Mouse (Mus musculus) testis, adult 2 months (tissue): Measurements from ENCODE around the gene Astn2.

Source experiments
- CTCF ChIP-seq: fragments of 200-500 bp; IDR thresholded peaks from 2 replicates; pipeline ENCODE4 v1.5.1; 2012; ENCODE audit warnings: low read depth, mild to moderate bottlenecking, inconsistent platforms, low read length, moderate library complexity; ENCODE audit not compliant: control insufficient read depth, insufficient read depth, insufficient replicate concordance
- POLR2A ChIP-seq: fragments of 200-500 bp; IDR thresholded peaks from 2 replicates; pipeline ENCODE4 v1.6.1; 2012; ENCODE audit warnings: low read depth, mild to moderate bottlenecking, inconsistent platforms, low read length, moderate library complexity; ENCODE audit not compliant: control insufficient read depth

DNA sequence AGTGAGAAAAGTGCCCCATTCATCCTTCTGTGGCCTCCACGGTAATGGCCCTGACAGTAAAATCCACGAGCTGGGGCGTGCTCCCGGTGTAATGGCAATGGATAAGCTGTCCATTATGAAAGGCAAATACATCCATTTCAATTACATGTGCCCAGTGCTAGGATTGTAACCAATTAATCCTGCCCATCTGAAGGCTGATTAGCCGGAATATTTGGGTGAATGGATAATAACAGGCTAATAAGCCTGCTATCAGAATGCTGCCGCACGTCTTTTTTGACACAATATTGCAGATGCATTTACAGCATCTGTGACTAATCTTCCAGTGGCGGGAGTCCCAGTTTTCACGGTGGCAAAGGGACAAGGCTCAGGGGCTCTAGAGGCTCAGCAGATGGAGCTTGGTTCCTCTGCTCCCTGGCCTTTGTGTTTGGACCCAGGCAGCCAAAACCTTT, 189.2 kb downstream of the Astn2 start:
- TF ChIP-seq CTCF (no peak), POLR2A (no peak)
